Mouse (Mus musculus): ENCODE data around the gene Gm11084.
"Not testable (repeated sequence)": the region's sequence is repeated elsewhere in the genome, so short reads cannot be mapped to it uniquely, and the experiment has no call there.

Gm11084 gene

DNA sequence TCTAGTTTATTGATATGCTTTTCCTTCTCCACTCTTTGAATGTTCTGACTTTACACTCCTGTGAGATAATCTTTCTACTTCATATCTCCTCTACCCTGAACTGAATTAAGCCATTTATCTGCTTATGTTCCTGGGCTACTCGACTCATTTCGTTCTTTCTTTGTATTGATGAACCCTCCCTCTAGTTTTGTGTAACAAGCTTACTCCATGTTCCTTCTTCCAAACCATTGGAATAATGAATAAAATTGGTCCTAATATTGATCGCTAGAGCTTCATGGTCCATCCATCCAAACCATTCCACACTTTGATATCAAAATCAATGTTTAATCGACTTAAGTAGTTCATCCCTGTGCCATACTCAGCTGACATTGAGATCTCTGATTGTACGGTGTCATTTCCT is at the start of gene Gm11084:
Gene Gm11084, minus strand, starts transcription at position 101 of the 400 bp plus-strand sequence.
- no peak for DNase-seq

- no peak for DNase-seq
Measured at GRCm38 (mm10) chr2:73031061-73032055, 44.8 kb upstream of the Gm11084 start.

DNA sequence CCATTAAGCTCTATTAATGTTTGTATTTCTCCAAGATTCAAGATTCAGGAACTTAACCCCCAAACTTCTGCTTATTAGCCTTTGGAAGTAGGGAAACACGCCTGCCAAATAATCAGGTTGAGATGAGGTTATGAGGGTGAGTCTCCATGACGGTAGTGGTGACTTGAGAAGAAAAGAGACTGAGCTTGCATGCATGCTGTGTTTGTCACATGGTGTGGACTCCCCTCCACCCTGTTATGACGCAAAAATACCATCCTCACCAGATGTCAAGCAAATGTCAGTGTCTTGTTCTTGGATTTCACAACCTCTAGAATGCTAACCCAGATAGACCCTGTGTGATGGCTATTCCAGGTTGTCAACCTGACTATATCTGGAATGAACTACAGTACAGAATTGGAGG is 43.3 kb upstream of the Gm11084 start:
- no peak for DNase-seq

DNA sequence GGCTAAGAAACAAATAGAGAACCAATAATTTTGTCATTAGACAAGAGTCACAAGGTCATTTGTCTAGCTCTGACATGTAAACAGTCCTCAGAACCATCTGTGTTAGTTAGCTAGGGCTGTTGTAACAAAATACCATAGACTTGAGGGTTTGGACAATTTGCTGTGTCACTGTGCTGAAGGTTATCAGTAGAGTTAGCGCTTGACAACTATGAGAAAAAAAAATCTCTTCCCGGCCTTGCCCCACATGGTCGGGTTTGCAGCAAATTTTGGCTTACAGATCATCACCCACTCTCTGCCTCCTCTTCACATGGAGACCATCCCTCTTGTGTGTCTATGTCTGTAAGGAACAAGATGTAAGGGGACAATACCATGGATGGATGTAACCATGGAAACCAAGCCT is 41.5 kb upstream of the Gm11084 start:
- DNase-seq: no peak

DNA sequence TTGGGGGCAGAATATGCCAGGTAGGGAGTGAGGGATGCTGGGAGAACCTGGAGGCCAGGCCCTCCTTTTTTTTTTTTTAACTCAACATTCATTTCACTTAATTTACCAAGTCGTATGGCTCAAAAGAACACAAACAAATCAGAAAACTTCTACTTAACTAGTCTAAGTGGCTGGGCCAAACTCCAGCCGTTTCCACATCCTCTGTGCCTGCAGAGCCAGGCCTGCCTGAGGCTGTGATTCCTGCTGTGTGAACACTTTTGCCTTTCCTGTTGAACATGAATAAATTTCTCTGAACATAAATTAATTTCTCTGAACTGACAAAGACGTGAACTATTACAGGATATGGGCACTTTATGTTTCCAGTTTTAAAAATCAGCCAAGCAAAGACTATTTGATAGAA is 40.6 kb upstream of the Gm11084 start:
- DNase-seq: no peak

DNA sequence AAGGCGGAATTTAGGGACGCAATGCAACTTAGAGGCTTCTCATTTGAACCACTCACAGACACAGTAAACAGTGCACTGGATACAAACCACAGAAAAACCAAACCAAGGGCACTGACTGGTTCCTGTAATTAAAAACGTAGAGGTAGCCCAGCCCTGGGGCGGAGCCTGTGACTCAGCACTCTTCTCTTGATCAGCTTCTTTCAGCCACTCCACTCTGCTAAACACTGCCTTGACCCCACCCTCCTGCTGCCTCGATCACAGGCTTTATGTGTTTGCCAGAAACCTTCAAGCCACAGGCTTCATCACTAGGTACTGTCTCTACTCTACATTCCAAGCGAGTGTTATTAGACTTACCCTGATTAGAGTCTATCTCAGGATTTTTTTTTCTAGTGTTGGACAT is 37.3 kb upstream of the Gm11084 start:
- DNase-seq: peak; percentile 83

DNA sequence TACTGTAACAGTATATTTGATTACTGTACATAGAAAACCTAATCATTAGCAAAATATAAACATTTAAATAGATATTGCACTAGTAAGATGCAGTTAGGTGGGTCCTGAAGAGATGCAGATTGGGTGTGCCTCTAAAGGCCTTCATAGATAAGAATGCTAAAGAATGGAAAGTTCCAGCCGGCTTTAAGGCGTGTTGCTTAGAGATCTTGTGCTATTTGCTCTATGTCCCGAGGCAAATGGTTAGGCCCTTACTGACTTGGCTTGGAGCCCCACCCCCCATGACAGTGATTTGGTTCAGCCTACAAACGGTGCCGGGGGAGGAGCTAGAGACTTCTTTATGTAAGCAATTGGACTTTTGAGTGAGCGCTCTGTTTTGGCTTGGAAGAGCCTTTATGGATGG is 34.5 kb upstream of the Gm11084 start:
- DNase-seq: no peak

DNA sequence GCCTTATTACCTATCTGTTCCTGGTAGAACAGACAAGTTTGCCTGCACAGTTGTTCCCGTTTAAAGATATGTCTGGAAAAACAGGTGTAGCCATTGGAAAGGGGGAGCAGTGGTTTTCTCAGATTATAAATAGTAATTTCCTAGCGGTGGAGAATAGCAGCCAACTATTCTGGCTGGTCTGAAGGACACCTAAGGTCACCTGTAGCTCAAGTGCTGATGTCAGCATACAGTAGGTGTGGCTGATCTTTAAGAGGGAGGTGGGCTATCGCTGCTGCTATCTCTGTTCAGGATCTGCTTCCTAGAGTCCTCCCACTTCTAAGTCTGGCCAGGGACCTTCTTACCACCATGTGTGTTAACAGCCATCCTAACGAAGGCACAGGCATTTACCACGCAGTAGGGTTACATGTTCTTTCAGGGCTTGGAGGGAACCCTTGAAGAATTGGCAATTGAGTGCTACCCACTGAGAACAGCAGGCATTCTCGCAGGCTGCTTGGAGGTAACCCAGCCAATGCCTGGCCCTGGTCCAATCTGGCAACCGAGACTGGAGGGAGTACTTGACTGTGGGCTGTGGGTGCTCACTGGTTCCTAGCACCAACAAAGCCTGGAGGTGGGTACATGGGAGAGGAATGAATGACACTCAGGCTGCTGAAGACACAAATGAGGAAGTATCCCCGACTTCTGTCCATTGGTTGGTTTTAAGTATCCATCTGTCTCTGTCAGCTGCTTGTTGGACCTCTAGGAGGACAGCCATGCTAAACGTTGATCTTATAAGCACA is 33.0 kb upstream of the Gm11084 start:
- DNase-seq: peak; percentile 66

GRCm38 (mm10) chr2:73014063-73014462 is 27.5 kb upstream of the Gm11084 start:
- DNase-seq: not testable (repeated sequence)

DNA sequence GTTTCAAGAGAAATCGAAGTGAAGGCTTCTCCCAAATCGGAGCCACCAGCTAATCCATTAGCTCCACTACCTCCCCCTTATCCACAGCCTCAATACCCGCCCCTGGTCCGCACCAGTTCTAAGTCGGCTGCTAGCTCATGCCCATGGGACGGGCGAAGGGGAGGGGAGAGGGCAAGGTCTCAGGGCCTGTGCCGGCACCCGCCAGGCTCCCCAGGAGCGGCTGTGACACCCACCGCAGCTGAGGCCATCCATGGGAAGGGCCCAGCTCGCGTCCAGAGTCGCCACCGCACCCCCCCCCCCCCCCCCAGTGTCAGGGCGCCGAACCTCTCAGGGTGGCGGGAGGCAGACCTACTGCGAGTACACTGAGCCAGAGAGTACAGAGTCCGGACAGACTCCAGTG is 26.1 kb upstream of the Gm11084 start:
- no peak for DNase-seq

GRCm38 (mm10) chr2:73007472-73007871 is 21.0 kb upstream of the Gm11084 start:
- DNase-seq: no peak

DNA sequence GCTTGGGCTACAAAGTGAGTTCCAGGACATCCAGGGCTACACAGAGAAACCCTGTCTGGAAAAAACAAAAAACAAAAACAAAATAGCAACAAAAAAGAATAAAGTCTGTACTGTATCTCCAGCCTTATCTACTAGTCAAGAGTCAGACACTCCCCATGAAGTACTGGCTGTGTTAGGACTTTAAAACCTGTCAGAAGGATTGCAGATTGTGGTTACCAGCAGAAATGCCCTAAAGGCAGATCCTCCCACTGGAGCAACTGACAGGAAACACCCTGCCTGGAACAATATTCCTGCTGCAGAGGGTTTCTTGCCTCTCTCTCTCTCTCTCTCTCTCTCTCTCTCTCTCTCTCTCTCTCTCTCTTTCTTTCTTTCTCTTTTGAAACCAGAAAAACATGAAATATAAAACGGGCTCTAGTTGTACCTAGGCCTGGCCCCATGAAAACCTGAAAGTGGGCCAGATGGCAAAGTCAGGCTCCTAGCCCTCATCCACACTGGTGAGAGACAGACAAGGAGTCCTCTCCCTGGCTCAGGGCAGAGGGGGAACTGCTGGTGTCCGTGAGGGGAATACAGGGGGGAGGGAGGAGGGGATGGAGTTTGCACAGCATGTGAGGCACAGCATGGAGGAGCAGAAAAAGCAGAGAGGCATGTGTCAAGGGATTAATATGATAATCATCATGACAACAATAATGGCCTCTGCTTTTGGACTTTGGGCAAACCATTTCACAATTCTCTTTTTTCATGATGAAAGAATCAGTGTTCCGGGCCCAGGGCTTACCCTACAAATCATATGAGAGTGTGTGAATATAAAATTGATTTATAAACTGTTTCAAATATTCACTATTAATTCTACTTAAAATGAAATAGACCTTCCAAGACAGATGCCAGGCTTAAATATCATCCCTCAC is 19.3 kb upstream of the Gm11084 start:
- no peak for DNase-seq

DNA sequence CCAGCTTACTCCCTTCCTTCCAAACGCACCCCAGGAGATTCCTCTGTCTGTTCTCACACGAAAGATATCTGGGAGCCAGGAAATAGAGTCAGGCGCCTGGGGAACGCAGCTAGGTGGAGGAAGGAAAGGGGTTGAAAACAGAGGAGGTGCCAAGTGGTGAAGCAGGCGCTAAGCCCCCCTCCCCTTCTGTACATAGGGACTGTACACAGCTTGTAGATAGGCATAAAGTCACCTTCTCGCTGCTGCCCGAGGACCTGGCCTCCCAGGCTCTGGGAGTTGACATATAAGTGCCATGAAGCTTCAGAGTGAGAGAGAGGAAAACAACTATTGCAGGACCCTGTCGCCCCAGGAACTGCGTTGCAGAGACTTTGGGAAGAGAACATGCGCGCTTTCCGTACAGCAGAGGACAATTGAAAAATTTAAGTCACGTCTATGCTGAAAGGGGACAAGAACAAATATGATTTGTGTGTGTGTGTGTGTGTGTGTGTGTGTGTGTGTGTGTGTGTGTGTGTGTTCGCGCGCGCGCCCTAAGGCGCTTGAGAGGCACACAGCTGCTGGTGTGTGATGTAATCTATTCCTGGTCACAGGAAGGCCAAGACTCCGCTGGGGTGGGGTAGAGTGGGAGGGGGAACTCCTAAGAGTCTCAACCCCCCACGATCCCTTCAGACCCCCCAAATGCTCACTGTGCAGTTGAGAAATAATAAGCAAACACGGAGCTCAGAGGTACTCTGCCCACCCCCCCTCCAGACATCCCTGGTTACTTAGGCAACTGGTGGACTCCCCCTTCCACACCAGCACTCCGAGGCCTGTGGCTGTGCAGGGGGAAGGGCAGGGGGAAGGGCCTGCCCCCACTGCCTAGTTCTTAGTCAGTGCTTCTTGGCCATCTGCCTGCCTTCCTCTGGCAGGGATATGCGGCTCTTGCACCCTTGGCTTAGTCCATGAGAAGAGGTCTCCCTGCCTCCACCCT is 17.5 kb upstream of the Gm11084 start:
- peak; percentile 88 for DNase-seq

- DNase-seq: peak; percentile 71
Measured at GRCm38 (mm10) chr2:73003049-73003448, 16.5 kb upstream of the Gm11084 start.

GRCm38 (mm10) chr2:73002451-73002850 is 15.9 kb upstream of the Gm11084 start:
- DNase-seq: no peak

GRCm38 (mm10) chr2:73001994-73002393 is 15.5 kb upstream of the Gm11084 start:
- DNase-seq: no peak

DNA sequence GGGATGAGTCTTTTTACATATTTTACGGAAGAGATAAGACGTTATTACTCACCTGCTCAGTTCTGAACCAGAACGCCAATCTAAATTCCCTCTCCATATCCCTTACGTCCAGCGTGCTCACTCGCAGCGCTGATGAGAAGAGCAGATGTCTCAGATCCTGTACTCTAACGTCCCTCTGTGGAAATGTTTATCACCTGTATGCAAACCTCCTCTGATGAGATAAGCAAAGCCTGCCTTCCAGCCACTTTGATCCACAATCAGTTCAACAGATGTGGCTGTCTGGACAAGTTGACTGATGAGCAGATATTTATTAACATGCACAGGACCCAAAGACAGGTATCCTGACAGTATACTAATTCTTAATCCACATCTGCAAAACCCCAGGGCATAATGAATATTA is 13.7 kb upstream of the Gm11084 start:
- DNase-seq: no peak

DNA sequence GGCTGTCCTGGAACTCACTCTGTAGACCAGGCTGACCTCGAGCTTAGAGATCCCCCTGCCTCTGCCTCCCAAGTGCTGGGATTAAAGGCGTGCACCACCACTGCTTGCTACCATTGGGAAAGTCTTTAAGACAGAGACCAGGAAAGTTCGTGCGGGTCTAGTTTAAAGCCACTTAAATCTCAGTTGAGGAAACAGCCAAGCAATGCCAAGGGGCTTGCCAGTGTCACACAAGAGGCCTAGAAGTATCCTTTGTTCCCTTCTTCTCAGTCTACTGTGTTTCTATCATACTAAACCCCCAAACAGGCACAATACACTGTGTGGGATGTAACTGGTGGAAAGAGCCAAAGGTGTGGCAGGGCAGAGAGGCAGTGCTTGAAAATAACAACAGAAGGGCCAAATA is 11.1 kb upstream of the Gm11084 start:
- DNase-seq: no peak

DNA sequence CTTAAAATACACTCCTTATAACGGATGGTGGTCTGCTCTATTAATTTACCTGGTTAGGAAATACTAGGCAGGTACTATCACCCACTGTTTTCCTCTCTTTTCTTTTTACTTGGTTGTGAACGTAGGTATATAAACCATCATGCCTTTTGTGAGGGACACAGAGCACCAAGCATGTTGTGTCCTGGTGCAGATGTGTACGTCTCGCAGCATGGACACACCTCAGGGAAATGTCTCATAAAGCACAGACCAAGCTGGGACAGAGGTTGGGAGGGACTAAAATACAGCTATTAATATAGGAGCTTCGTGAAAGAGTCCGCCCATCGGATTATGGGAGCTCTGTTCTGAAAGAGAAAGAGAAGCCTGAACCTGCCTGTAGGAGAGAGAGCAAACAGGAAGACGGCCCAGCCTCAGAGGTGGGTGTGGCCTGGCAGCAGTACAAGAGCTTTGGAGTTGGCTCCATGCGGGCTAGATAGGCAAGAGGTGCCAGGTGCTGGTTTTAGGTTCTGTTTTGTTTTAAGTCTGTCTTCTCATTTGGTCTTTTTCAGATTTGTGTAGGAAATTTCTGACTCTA is 10.4 kb upstream of the Gm11084 start:
- DNase-seq: peak; percentile 91

DNA sequence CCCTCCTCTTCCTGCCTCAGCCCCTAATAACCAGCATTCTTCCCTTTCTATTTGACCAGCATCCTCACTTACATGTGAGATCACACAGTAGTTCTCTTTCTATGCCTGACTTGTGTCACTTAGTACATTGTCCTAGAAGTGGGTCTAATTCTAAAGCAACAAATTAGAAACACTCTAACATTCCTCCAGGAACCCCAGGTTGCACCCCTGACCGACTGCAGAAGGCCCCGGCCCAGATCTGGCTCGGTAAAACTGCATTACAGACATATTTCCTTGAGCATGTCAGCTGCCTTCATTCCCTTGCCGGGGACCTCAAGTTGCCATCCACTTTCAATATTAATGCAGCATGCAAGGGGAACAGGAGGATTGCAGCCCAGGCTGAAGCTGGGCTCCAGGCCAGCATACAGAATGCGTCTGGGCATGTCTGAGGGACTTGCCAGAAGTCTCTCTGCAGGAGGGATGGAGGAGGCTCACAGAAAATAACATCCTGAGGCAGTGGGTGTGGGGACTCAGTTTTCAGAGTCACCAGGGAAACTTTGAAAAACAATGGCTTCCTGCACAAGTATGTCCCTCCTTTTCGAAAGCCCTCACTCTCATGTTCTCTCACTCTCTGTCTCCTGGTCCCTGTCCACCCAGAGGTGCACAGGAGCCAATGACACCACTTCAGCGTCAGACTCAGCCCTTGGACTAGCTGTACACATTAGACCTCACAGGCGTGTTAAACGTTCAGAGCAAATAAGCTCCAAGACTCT is 9.0 kb upstream of the Gm11084 start:
- peak; percentile 62 for DNase-seq
